Mouse (Mus musculus): ENCODE data around the gene Ppm1n. TPM values are rescaled to one million over a fixed set of nuclear protein-coding genes. Genes with fewer than 3 reads are reported as not detected.

Gene Ppm1n
- polyA plus RNA-seq, 1 experiment, result 11.8 TPM

DNA sequence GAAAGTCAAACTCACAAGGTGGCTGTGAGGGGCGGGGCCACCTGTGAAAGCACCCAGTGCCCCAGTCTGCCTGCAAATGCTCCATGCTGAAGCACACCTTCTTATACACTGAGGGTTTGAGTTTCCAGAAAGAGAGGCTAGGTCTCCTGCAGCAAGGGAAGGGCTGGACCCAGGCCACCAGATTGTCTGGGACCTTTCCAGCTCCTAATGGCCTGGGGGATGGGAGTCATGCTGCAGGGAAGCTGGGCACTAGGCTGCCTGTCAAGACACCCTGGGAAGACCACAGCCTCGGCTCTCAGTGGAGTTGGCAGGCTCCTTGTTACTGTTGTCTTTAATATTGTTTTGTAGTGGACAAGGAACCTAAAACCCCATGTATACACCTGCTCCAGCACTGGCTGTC is 43.5 kb downstream of the Ppm1n start:
- 33% methylated on average over 2 of the region's 2 CpGs for WGBS
- H3K4me1 ChIP-seq (ENCODE audit: control insufficient read depth, insufficient read depth, insufficient read length, low read length), result peaks cover 45% of the 10 kb centered on the region
- H3K36me3 ChIP-seq (ENCODE audit: control insufficient read depth, insufficient read depth, low read length), result no peaks in the 10 kb centered on the region
- H3K27ac ChIP-seq (ENCODE audit: insufficient read depth, low read depth, low read length), result peak overlapping the region; percentile 53
- no peak for TF ChIP-seq CTCF (IDR thresholded peaks at IDR 0.05; ENCODE audit: extremely low read depth, insufficient read length, insufficient replicate concordance, low read depth, low read length)
- TF ChIP-seq POLR2A (IDR thresholded peaks at IDR 0.05; ENCODE audit: low read depth, low read length), result no peak
- no peak overlapping the region for H3K4me3 ChIP-seq (ENCODE audit: low read depth, low read length)
- no peaks in the 10 kb centered on the region for H3K27me3 ChIP-seq (ENCODE audit: control insufficient read depth, insufficient read depth, low read length)

DNA sequence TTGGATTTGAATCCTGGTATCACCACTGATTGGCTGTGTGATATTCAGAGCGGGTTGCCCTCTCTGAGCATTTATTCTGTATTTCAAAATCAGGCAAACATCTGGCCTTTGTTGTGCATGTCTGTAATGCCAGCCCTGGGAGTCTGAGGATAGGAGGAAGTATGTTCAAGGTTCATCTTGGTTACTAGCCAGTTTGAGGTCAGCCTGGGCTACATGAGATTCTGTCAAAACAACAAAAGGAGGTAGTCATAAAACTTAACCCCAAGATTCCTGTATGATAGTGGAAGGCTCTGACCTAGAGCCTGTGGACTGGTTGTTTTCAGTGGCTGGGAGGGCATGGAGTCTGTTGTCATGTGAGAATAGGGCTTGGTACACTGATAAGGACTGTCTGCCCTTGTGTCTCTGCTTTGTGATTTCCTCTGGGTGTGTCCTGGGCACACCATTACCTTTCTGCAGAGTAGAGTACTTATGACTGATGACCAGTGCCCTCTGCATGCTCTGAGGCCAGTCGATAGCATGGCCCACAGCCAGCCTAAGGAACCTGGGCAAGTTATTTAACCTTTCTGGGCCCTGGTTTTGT is 44.7 kb downstream of the Ppm1n start:
- no peak overlapping the region for H3K4me3 ChIP-seq (ENCODE audit: low read depth, low read length)
- WGBS, result 29% methylated on average over 2 of the region's 2 CpGs
- no peaks in the 10 kb centered on the region for H3K27me3 ChIP-seq (ENCODE audit: control insufficient read depth, insufficient read depth, low read length)
- no peak for TF ChIP-seq CTCF (IDR thresholded peaks at IDR 0.05; ENCODE audit: extremely low read depth, insufficient read length, insufficient replicate concordance, low read depth, low read length)
- TF ChIP-seq POLR2A (IDR thresholded peaks at IDR 0.05; ENCODE audit: low read depth, low read length), result no peak
- no peaks in the 10 kb centered on the region for H3K36me3 ChIP-seq (ENCODE audit: control insufficient read depth, insufficient read depth, low read length)
- H3K27ac ChIP-seq (ENCODE audit: insufficient read depth, low read depth, low read length), result peak overlapping the region; percentile 96
- peaks cover 49% of the 10 kb centered on the region for H3K4me1 ChIP-seq (ENCODE audit: control insufficient read depth, insufficient read depth, insufficient read length, low read length)

DNA sequence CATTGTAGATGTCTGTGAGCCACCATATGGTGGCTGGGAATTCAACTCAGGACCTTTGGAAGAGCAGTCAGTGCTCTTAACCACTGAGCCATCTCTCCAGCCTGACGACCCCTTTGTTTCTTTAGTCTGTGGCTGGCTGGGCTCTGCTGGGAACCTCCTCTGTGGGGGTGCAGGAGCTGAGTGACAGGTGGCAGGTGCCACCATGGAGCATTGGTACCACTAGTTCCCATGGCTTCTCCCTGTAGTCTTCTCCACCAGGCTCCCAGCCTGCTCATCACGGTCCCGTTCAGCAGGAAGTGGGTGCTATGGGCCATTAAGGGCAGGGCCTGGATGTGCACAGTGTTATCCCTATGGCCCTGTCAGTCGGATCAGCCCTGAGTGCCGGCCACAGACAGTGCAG is 45.2 kb downstream of the Ppm1n start:
- peaks cover 50% of the 10 kb centered on the region for H3K4me1 ChIP-seq (ENCODE audit: control insufficient read depth, insufficient read depth, insufficient read length, low read length)
- H3K36me3 ChIP-seq (ENCODE audit: control insufficient read depth, insufficient read depth, low read length), result no peaks in the 10 kb centered on the region
- H3K4me3 ChIP-seq (ENCODE audit: low read depth, low read length), result no peak overlapping the region
- peak overlapping the region; percentile 96 for H3K27ac ChIP-seq (ENCODE audit: insufficient read depth, low read depth, low read length)
- H3K27me3 ChIP-seq (ENCODE audit: control insufficient read depth, insufficient read depth, low read length), result no peaks in the 10 kb centered on the region
- WGBS, result 19% methylated on average over 5 of the region's 5 CpGs
- no peak for TF ChIP-seq CTCF (IDR thresholded peaks at IDR 0.05; ENCODE audit: extremely low read depth, insufficient read length, insufficient replicate concordance, low read depth, low read length)
- TF ChIP-seq POLR2A (IDR thresholded peaks at IDR 0.05; ENCODE audit: low read depth, low read length), result no peak

DNA sequence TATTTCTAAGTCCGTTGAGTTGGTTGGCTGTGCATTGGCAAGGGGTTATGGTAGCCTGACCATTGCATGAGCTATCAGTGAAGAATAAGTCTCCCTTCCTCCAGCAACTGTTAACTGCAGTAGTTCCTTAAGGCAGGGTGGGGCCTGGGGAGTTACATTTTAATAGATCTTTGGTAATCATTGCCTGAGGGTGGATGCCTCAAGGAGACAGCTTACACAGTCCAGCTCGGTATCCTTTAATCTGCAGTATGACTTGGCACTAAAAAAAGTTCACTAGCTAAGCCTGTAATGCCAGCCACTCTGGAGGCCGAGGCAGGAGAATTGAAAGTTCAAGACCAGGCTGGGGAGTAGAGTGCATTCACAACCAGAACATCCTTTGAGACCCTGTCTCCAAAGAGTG is 48.0 kb downstream of the Ppm1n start:
- Histone ChIP-seq H3K4me1 (ENCODE audit: control insufficient read depth, insufficient read depth, insufficient read length, low read length) (peaks cover 59% of the 10 kb centered on the region), H3K4me3 (ENCODE audit: low read depth, low read length) (no peak overlapping the region), H3K27me3 (ENCODE audit: control insufficient read depth, insufficient read depth, low read length) (no peaks in the 10 kb centered on the region), H3K27ac (ENCODE audit: insufficient read depth, low read depth, low read length) (peak overlapping the region; percentile 97), H3K36me3 (ENCODE audit: control insufficient read depth, insufficient read depth, low read length) (no peaks in the 10 kb centered on the region)
- TF ChIP-seq POLR2A (IDR thresholded peaks at IDR 0.05; ENCODE audit: low read depth, low read length), result no peak
- TF ChIP-seq CTCF (IDR thresholded peaks at IDR 0.05; ENCODE audit: extremely low read depth, insufficient read length, insufficient replicate concordance, low read depth, low read length), result no peak
- 19% methylated on average over 3 of the region's 3 CpGs for WGBS

DNA sequence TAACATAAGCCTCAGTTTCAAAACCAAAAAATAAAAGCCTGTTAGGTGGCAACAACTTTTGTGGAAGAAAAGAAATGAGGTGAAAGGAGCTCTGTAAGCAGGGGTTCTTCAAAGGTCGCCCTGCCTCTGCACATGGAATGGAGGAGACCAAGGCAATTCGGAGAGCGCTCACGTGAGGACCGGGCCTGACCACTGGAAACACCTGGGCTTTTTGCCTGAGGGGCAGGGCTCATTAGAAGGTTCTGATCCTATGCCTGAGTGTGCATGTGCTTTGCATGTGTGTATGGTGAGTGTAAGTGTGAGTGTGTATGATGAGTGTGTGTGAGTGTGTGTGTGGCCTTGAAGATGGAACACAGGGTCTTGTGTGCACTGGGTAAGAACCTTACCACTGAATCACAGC is 49.0 kb downstream of the Ppm1n start:
- Histone ChIP-seq H3K27me3 (ENCODE audit: control insufficient read depth, insufficient read depth, low read length) (no peaks in the 10 kb centered on the region), H3K27ac (ENCODE audit: insufficient read depth, low read depth, low read length) (peak overlapping the region; percentile 97)
- WGBS, result 71% methylated on average over 5 of the region's 5 CpGs

DNA sequence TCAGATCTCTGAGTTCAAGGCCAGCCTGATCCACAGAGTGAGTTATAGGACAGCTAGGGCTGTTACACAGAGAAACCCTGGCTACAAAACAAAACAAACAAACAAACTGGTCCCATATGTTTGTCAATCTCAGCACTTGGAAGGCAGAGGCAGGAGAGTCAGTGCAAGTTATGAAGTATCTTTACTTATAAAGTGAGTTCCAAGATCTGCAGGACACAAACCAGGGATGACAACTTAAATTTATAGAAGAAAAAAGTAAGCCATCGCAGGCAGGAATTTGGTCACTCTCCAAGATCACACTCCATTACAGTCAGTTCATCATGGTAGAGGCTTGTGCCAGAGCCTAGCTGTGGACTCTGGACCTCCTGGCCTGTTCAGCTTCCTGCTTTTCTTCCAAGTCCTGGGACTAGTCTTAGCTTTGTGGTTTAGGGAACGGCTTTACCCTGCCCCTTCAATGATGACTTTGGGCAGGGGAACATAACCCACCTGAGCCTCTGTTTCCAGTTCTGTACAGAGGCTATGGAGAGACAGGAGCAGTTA is 49.8 kb downstream of the Ppm1n start:
- H3K27me3 ChIP-seq (ENCODE audit: control insufficient read depth, insufficient read depth, low read length), result no peaks in the 10 kb centered on the region
- WGBS, result 21% methylated on average over 2 of the region's 2 CpGs
- H3K4me3 ChIP-seq (ENCODE audit: low read depth, low read length), result no peak overlapping the region
- TF ChIP-seq CTCF (IDR thresholded peaks at IDR 0.05; ENCODE audit: extremely low read depth, insufficient read length, insufficient replicate concordance, low read depth, low read length) (no peak), POLR2A (IDR thresholded peaks at IDR 0.05; ENCODE audit: low read depth, low read length) (no peak)
- peaks cover 4% of the 10 kb centered on the region; the same call in 1 of the 2 replicates for H3K36me3 ChIP-seq (ENCODE audit: control insufficient read depth, insufficient read depth, low read length)
- H3K4me1 ChIP-seq (ENCODE audit: control insufficient read depth, insufficient read depth, insufficient read length, low read length), result peaks cover 57% of the 10 kb centered on the region
- peak overlapping the region; percentile 97 for H3K27ac ChIP-seq (ENCODE audit: insufficient read depth, low read depth, low read length)

More for the DNA sequence above, 49.0 kb downstream of the Ppm1n start:
- no peak overlapping the region for H3K4me3 ChIP-seq (ENCODE audit: low read depth, low read length)
- peaks cover 53% of the 10 kb centered on the region for H3K4me1 ChIP-seq (ENCODE audit: control insufficient read depth, insufficient read depth, insufficient read length, low read length)
- TF ChIP-seq CTCF (IDR thresholded peaks at IDR 0.05; ENCODE audit: extremely low read depth, insufficient read length, insufficient replicate concordance, low read depth, low read length) (no peak), POLR2A (IDR thresholded peaks at IDR 0.05; ENCODE audit: low read depth, low read length) (no peak)
- H3K36me3 ChIP-seq (ENCODE audit: control insufficient read depth, insufficient read depth, low read length), result peaks cover under 1% of the 10 kb centered on the region; the same call in 1 of the 2 replicates

DNA sequence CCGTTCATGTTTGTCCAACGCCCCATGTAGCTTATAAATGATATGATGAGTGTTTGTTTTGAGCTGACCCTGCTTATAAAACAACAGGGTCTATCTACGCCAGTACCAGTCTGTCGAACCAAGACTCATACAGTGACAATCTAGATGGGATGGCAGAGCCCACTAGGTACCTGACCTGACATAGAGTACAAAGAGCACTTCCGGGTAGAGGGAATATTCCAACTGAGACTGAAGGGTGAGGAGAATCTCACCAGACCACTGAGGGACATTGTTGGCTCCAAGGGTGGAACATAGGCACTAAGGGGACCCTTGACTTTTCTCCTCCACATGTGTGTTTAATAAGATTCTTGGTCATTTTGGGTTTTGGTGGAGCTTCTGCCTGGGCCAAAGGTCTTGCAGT is 50.5 kb downstream of the Ppm1n start:
- H3K27me3 ChIP-seq (ENCODE audit: control insufficient read depth, insufficient read depth, low read length), result no peaks in the 10 kb centered on the region
- H3K4me3 ChIP-seq (ENCODE audit: low read depth, low read length), result peak overlapping the region; percentile 67
- H3K27ac ChIP-seq (ENCODE audit: insufficient read depth, low read depth, low read length), result peak overlapping the region; percentile 97
- H3K4me1 ChIP-seq (ENCODE audit: control insufficient read depth, insufficient read depth, insufficient read length, low read length), result peaks cover 56% of the 10 kb centered on the region; the same call in 1 of the 2 replicates
- peaks cover 4% of the 10 kb centered on the region; the same call in 1 of the 2 replicates for H3K36me3 ChIP-seq (ENCODE audit: control insufficient read depth, insufficient read depth, low read length)
- 10% methylated on average over 5 of the region's 5 CpGs for WGBS
- TF ChIP-seq POLR2A (IDR thresholded peaks at IDR 0.05; ENCODE audit: low read depth, low read length) (no peak), CTCF (IDR thresholded peaks at IDR 0.05; ENCODE audit: extremely low read depth, insufficient read length, insufficient replicate concordance, low read depth, low read length) (no peak)
